ENCODE assay signal across 35 mouse cellular contexts in genomic region chr11:98713703-98714102, GRCm38 (mm10). TPM values are rescaled to one million over a fixed set of nuclear protein-coding genes. Genes with fewer than 3 reads are reported as not detected.
A peak's percentile ranks its signal among the peaks of the same experiment; 100 is the strongest.
DNase-seq lines count a peak whose midpoint lies in the region; ATAC-seq and TF ChIP-seq lines count a peak whose summit lies in the region.
"Had no signal": no experiment of that assay in that cellular context is flagged by ENCODE, and none has a peak within 500 bp of the region (broad histone marks: within the 10 kb centered on the region; RNA-seq: fewer than 3 reads in every experiment).

No protein-coding gene starts in this region.

- ATAC-seq in heart, embryonic 16.5 days (replicated peaks; ENCODE audit: extremely low read depth, insufficient read depth, low FRiP score), result no peak
- ATAC-seq in lung, embryonic 16.5 days (ENCODE audit: low read depth), result no peak
- no peak for ATAC-seq in lung, postnatal 0 days
- peak; percentile 17; the same call in 1 of the 2 replicates for ATAC-seq in granulocyte monocyte progenitor cell, adult 5-6 weeks (replicated peaks; ENCODE audit: poor library complexity, severe bottlenecking)
- ATAC-seq: forebrain, postnatal 0 days; intestine, embryonic 16.5 days; midbrain, embryonic 16.5 days had no signal

- no peak overlapping the region for H3K4me2 ChIP-seq in heart, embryonic 16.5 days (ENCODE audit: low read depth, low read length)
- no peak overlapping the region for H3K4me2 ChIP-seq in lung, embryonic 16.5 days (ENCODE audit: low read depth, low read length)
- H3K4me2 ChIP-seq in lung, postnatal 0 days (replicated peaks; ENCODE audit: low read depth, low read length), result no peak overlapping the region
- H3K4me2 ChIP-seq: embryonic facial prominence, embryonic 15.5 days; forebrain, embryonic 12.5 days; heart, embryonic 11.5 days; hindbrain, embryonic 13.5 days; liver, embryonic 15.5 days; midbrain, embryonic 11.5 days; stomach, embryonic 15.5 days had no signal

- no peak overlapping the region for H3K9ac ChIP-seq in heart, embryonic 16.5 days (ENCODE audit: low read length)
- H3K9ac ChIP-seq in lung, embryonic 16.5 days (ENCODE audit: low read length), result no peak overlapping the region
- no peak overlapping the region for H3K9ac ChIP-seq in lung, postnatal 0 days (replicated peaks; ENCODE audit: low read depth)
- H3K9ac ChIP-seq: embryonic facial prominence, embryonic 15.5 days; forebrain, embryonic 12.5 days; forebrain, postnatal 0 days; liver, embryonic 15.5 days; stomach, embryonic 15.5 days had no signal

- H3K27ac ChIP-seq in heart, embryonic 16.5 days (ENCODE audit: low read length), result peak overlapping the region; percentile 7; the same call in 1 of the 2 replicates
- no peak overlapping the region for H3K27ac ChIP-seq in heart, embryonic 10.5 days
- peak overlapping the region; percentile 56 for H3K27ac ChIP-seq in lung, embryonic 16.5 days (ENCODE audit: low read length)
- no peak overlapping the region for H3K27ac ChIP-seq in lung, postnatal 0 days (ENCODE audit: low read length)
- H3K27ac ChIP-seq: embryonic facial prominence, embryonic 10.5 days; embryonic facial prominence, embryonic 15.5 days; hindbrain, embryonic 13.5 days; liver, embryonic 15.5 days; stomach, embryonic 15.5 days had no signal

- DNase-seq in heart, embryonic 10.5 days (ENCODE audit: low spot score), result no peak
- peak; percentile 45 to 61 for DNase-seq in kidney, postnatal 25 days
- DNase-seq in kidney, adult 9 months, result no peak
- DNase-seq in lung, postnatal 0 days (ENCODE audit: low spot score), result no peak
- DNase-seq: adrenal gland, adult 8-10 months; cerebellum, adult 8-10 months; cerebellum, postnatal 25 days; forebrain, postnatal 0 days; gastrocnemius, postnatal 14 days; heart, adult 11 months; heart, postnatal 4 days; liver; right cerebral cortex, postnatal 25 days had no signal

- TF ChIP-seq EP300 in lung, postnatal 0 days (IDR thresholded peaks at IDR 0.05), result no peak

- H3K36me3 ChIP-seq in heart, embryonic 16.5 days (ENCODE audit: control insufficient read depth, insufficient read depth), result peaks cover 30% of the 10 kb centered on the region; the same call in 1 of the 2 replicates
- H3K36me3 ChIP-seq in heart, embryonic 10.5 days, result peaks cover 83% of the 10 kb centered on the region
- peaks cover 8% of the 10 kb centered on the region; the same call in 1 of the 2 replicates for H3K36me3 ChIP-seq in lung, embryonic 16.5 days (ENCODE audit: control insufficient read depth, insufficient read depth, low read length)
- 0 out of 2 replicates have a peak, but pooled peaks cover 5% of the 10 kb centered on the region for H3K36me3 ChIP-seq in lung, postnatal 0 days (ENCODE audit: insufficient read depth, low read length)

- TF ChIP-seq CTCF in lung, postnatal 0 days (IDR thresholded peaks at IDR 0.05), result no peak

- WGBS in heart, embryonic 16.5 days, result 77% methylated on average over 12 of the region's 12 CpGs
- 91% methylated on average over 12 of the region's 12 CpGs for WGBS in heart, embryonic 10.5 days
- 60% methylated on average over 12 of the region's 12 CpGs for WGBS in lung, embryonic 16.5 days
- 52% methylated on average over 12 of the region's 12 CpGs for WGBS in lung, postnatal 0 days

- no peaks in the 10 kb centered on the region for H3K27me3 ChIP-seq in heart, embryonic 16.5 days (ENCODE audit: control insufficient read depth, insufficient read depth, low read length)
- H3K27me3 ChIP-seq in heart, embryonic 10.5 days (ENCODE audit: insufficient read depth, poor library complexity, severe bottlenecking), result no peaks in the 10 kb centered on the region
- no peaks in the 10 kb centered on the region for H3K27me3 ChIP-seq in lung, embryonic 16.5 days (ENCODE audit: control insufficient read depth, insufficient read depth, low read depth, low read length)
- H3K27me3 ChIP-seq in lung, postnatal 0 days (replicated peaks; ENCODE audit: insufficient read depth, low read length), result no peaks in the 10 kb centered on the region
- H3K27me3 ChIP-seq: embryonic facial prominence, embryonic 15.5 days; forebrain, embryonic 12.5 days; hindbrain, embryonic 13.5 days; liver, embryonic 15.5 days; stomach, embryonic 15.5 days had no signal

- H3K9me3 ChIP-seq in heart, embryonic 16.5 days (replicated peaks; ENCODE audit: control insufficient read depth, low read length), result no peaks in the 10 kb centered on the region
- H3K9me3 ChIP-seq in heart, embryonic 10.5 days, result no peaks in the 10 kb centered on the region
- no peaks in the 10 kb centered on the region for H3K9me3 ChIP-seq in lung, embryonic 16.5 days (ENCODE audit: control insufficient read depth, low read length)
- no peaks in the 10 kb centered on the region for H3K9me3 ChIP-seq in lung, postnatal 0 days (ENCODE audit: low read length)
- H3K9me3 ChIP-seq: embryonic facial prominence, embryonic 10.5 days; embryonic facial prominence, embryonic 15.5 days; forebrain, embryonic 12.5 days; G1E; hindbrain, embryonic 13.5 days; liver, embryonic 15.5 days; stomach, embryonic 15.5 days had no signal

- no peak overlapping the region for H3K4me3 ChIP-seq in heart, embryonic 16.5 days (ENCODE audit: low read length)
- H3K4me3 ChIP-seq in heart, embryonic 10.5 days, result no peak overlapping the region
- no peak overlapping the region for H3K4me3 ChIP-seq in lung, embryonic 16.5 days (ENCODE audit: low read length)
- no peak overlapping the region for H3K4me3 ChIP-seq in lung, postnatal 0 days (ENCODE audit: low read depth, low read length)
- H3K4me3 ChIP-seq: embryonic facial prominence, embryonic 10.5 days; embryonic facial prominence, embryonic 15.5 days; forebrain, embryonic 12.5 days; hindbrain, embryonic 13.5 days; liver, embryonic 15.5 days; stomach, embryonic 15.5 days had no signal

- peaks cover 29% of the 10 kb centered on the region for H3K4me1 ChIP-seq in heart, embryonic 16.5 days (ENCODE audit: control insufficient read depth, insufficient read depth, low read length)
- H3K4me1 ChIP-seq in heart, embryonic 10.5 days, result peaks cover 31% of the 10 kb centered on the region
- H3K4me1 ChIP-seq in lung, embryonic 16.5 days (replicated peaks; ENCODE audit: control insufficient read depth, insufficient read depth, low read length), result peaks cover 29% of the 10 kb centered on the region
- peaks cover 17% of the 10 kb centered on the region for H3K4me1 ChIP-seq in lung, postnatal 0 days (ENCODE audit: insufficient read depth, low read depth, low read length)

RNA-seq across cellular contexts. Expression of gene Csf3, which starts 12.6 kb away (rescaled TPM):
- not detected in 2 replicates for polyA plus RNA-seq in heart, embryonic 16.5 days (2015; fragmentation: Nextera tagmentation; extraction: Ambion mirVana)
- not detected in 2 replicates for polyA plus RNA-seq in heart, embryonic 10.5 days (2016; fragmentation: Nextera tagmentation; extraction: Ambion mirVana)
- not detected in 2 replicates for polyA plus RNA-seq in lung, embryonic 16.5 days (2015; fragmentation: Nextera tagmentation; extraction: Ambion mirVana)
- polyA plus RNA-seq in lung, postnatal 0 days (2015; fragmentation: Nextera tagmentation; extraction: Ambion mirVana), result 0.19 TPM in 1 of 2 replicates, not detected in the other
- not detected in 2 replicates for total RNA-seq in granulocyte monocyte progenitor cell, adult 5-6 weeks (2014; fragmentation: Nextera tagmentation)
- total RNA-seq in granulocyte monocyte progenitor cell, adult 5-6 weeks (2017), result not detected in 2 replicates
- total RNA-seq: adrenal gland, adult 8-10 months; adrenal gland, postnatal 4 days; forebrain, postnatal 0 days; gastrocnemius, postnatal 14 days; heart, postnatal 4 days; layer of hippocampus, postnatal 10 days; left cerebral cortex, adult 18-20 months; left cerebral cortex, postnatal 14 days; megakaryocyte, adult 5-6 weeks; neutrophil, adult 5-6 weeks had no signal
- polyA plus RNA-seq: embryonic facial prominence, embryonic 10.5 days; forebrain, embryonic 12.5 days; forebrain, postnatal 0 days; G1E; heart, embryonic 11.5 days; heart, postnatal 0 days; hindbrain, embryonic 13.5 days; intestine, embryonic 16.5 days; liver, embryonic 15.5 days; midbrain, embryonic 11.5 days; midbrain, embryonic 16.5 days; neural tube, embryonic 11.5 days; stomach, embryonic 15.5 days had no signal

RNA-seq across cellular contexts. Expression of gene Med24, which starts 15.5 kb away (rescaled TPM):
- 36.8 and 40.3 TPM in 2 replicates for polyA plus RNA-seq in heart, embryonic 16.5 days (2015; fragmentation: Nextera tagmentation; extraction: Ambion mirVana)
- 54.6 and 56.5 TPM in 2 replicates for polyA plus RNA-seq in heart, embryonic 10.5 days (2016; fragmentation: Nextera tagmentation; extraction: Ambion mirVana)
- 56.6 and 57.8 TPM in 2 replicates for polyA plus RNA-seq in lung, embryonic 16.5 days (2015; fragmentation: Nextera tagmentation; extraction: Ambion mirVana)
- 19.9 and 20.6 TPM in 2 replicates for polyA plus RNA-seq in lung, postnatal 0 days (2015; fragmentation: Nextera tagmentation; extraction: Ambion mirVana)
- 57.3 and 68.2 TPM in 2 replicates for total RNA-seq in granulocyte monocyte progenitor cell, adult 5-6 weeks (2014; fragmentation: Nextera tagmentation)
- total RNA-seq in granulocyte monocyte progenitor cell, adult 5-6 weeks (2017), result 37.6 and 42.6 TPM in 2 replicates

RNA-seq across cellular contexts. Expression of gene Thra, which starts 26.7 kb away (rescaled TPM):
- polyA plus RNA-seq in heart, embryonic 16.5 days (2015; fragmentation: Nextera tagmentation; extraction: Ambion mirVana), result 37.5 and 40.2 TPM in 2 replicates
- polyA plus RNA-seq in heart, embryonic 10.5 days (2016; fragmentation: Nextera tagmentation; extraction: Ambion mirVana), result 19.2 and 23.2 TPM in 2 replicates
- 36.3 and 36.4 TPM in 2 replicates for polyA plus RNA-seq in lung, embryonic 16.5 days (2015; fragmentation: Nextera tagmentation; extraction: Ambion mirVana)
- polyA plus RNA-seq in lung, postnatal 0 days (2015; fragmentation: Nextera tagmentation; extraction: Ambion mirVana), result 38.1 and 40.5 TPM in 2 replicates
- total RNA-seq in granulocyte monocyte progenitor cell, adult 5-6 weeks (2014; fragmentation: Nextera tagmentation), result 39.3 and 39.5 TPM in 2 replicates
- total RNA-seq in granulocyte monocyte progenitor cell, adult 5-6 weeks (2017), result 23.0 and 24.2 TPM in 2 replicates

RNA-seq across cellular contexts. Expression of gene Psmd3, which starts 31.3 kb away (rescaled TPM):
- 166 and 169 TPM in 2 replicates for polyA plus RNA-seq in heart, embryonic 16.5 days (2015; fragmentation: Nextera tagmentation; extraction: Ambion mirVana)
- 232 and 255 TPM in 2 replicates for polyA plus RNA-seq in heart, embryonic 10.5 days (2016; fragmentation: Nextera tagmentation; extraction: Ambion mirVana)
- 165 and 177 TPM in 2 replicates for polyA plus RNA-seq in lung, embryonic 16.5 days (2015; fragmentation: Nextera tagmentation; extraction: Ambion mirVana)
- polyA plus RNA-seq in lung, postnatal 0 days (2015; fragmentation: Nextera tagmentation; extraction: Ambion mirVana), result 105 and 107 TPM in 2 replicates
- total RNA-seq in granulocyte monocyte progenitor cell, adult 5-6 weeks (2014; fragmentation: Nextera tagmentation), result 77.3 and 81.3 TPM in 2 replicates
- total RNA-seq in granulocyte monocyte progenitor cell, adult 5-6 weeks (2017), result 67.4 and 90.0 TPM in 2 replicates

RNA-seq across cellular contexts. Expression of gene Gsdma, which starts 49.6 kb away (rescaled TPM):
- not detected in 2 replicates for polyA plus RNA-seq in heart, embryonic 16.5 days (2015; fragmentation: Nextera tagmentation; extraction: Ambion mirVana)
- not detected in 2 replicates for polyA plus RNA-seq in heart, embryonic 10.5 days (2016; fragmentation: Nextera tagmentation; extraction: Ambion mirVana)
- polyA plus RNA-seq in lung, embryonic 16.5 days (2015; fragmentation: Nextera tagmentation; extraction: Ambion mirVana), result 0.09 TPM in 1 of 2 replicates, not detected in the other
- polyA plus RNA-seq in lung, postnatal 0 days (2015; fragmentation: Nextera tagmentation; extraction: Ambion mirVana), result not detected in 2 replicates
- not detected in 2 replicates for total RNA-seq in granulocyte monocyte progenitor cell, adult 5-6 weeks (2014; fragmentation: Nextera tagmentation)
- not detected in 2 replicates for total RNA-seq in granulocyte monocyte progenitor cell, adult 5-6 weeks (2017)
- total RNA-seq: adrenal gland, adult 8-10 months; adrenal gland, postnatal 4 days; forebrain, postnatal 0 days; G1E; heart, postnatal 4 days; layer of hippocampus, postnatal 10 days; left cerebral cortex, postnatal 14 days; neutrophil, adult 5-6 weeks had no signal
- polyA plus RNA-seq: embryonic facial prominence, embryonic 10.5 days; forebrain, embryonic 12.5 days; heart, embryonic 11.5 days; heart, postnatal 0 days; liver, embryonic 15.5 days; midbrain, embryonic 11.5 days; midbrain, embryonic 16.5 days; neural tube, embryonic 11.5 days had no signal

Comparison
In these comparisons a context has a peak if more than half of its experiments do, and no peak if none do; other contexts are left out.
1. H3K27ac ChIP-seq: peak in heart, embryonic 16.5 days (single experiment) and lung, embryonic 16.5 days (single experiment); none in heart, embryonic 10.5 days (single experiment) and lung, postnatal 0 days (single experiment).
2. DNase-seq: peak in kidney, postnatal 25 days (2 of 2); none in heart, embryonic 10.5 days (single experiment), kidney, adult 9 months (single experiment) and lung, postnatal 0 days (single experiment).